Mouse (Mus musculus): ENCODE data around the gene Defb41. TPM values are rescaled to one million over a fixed set of nuclear protein-coding genes. Genes with fewer than 3 reads are reported as not detected.
"Not testable (repeated sequence)": the region's sequence is repeated elsewhere in the genome, so short reads cannot be mapped to it uniquely, and the experiment has no call there.

Defb41 gene
- total RNA-seq (2021) = not detected

- DNase-seq = no peak
Observed at GRCm38 (mm10) chr1:18265038-18265437, at the start of gene Defb41. Gene Defb41, minus strand, starts transcription at chr1:18265138.

GRCm38 (mm10) chr1:18308474-18308829 lies 43.5 kb upstream of the Defb41 start:
- no peak for DNase-seq

- DNase-seq = no peak
Observed at GRCm38 (mm10) chr1:18307545-18308473, 42.9 kb upstream of the Defb41 start.

GRCm38 (mm10) chr1:18292515-18292914 lies 27.6 kb upstream of the Defb41 start:
- no peak for DNase-seq

- no peak for DNase-seq
Observed at GRCm38 (mm10) chr1:18288860-18289259, 23.9 kb upstream of the Defb41 start.

- no peak for DNase-seq
Observed at GRCm38 (mm10) chr1:18287371-18287770, 22.4 kb upstream of the Defb41 start.

GRCm38 (mm10) chr1:18271095-18271494 lies 6.2 kb upstream of the Defb41 start:
- no peak for DNase-seq

- DNase-seq = no peak
Observed at GRCm38 (mm10) chr1:18268845-18269244, 3.9 kb upstream of the Defb41 start.

- not testable (repeated sequence) for DNase-seq
Observed at GRCm38 (mm10) chr1:18245801-18246580, 18.9 kb downstream of the Defb41 start.

- no peak for DNase-seq
Observed at GRCm38 (mm10) chr1:18237343-18237742, 27.6 kb downstream of the Defb41 start, which contains the start of gene Defb18. Gene Defb18, minus strand, starts transcription at chr1:18237443.

- DNase-seq = no peak
Observed at GRCm38 (mm10) chr1:18223385-18223945, 41.5 kb downstream of the Defb41 start.

Other genes with a start within 250 kb of the Defb41 start
- not detected for gene Crisp4, start 119.2 kb downstream of the Defb41 start, total RNA-seq (2021)
- not detected for gene Defb18, start 27.7 kb downstream of the Defb41 start, total RNA-seq (2021)